Mouse (Mus musculus): ENCODE results near the gene Pus1. TPM values are rescaled to one million over a fixed set of nuclear protein-coding genes. Genes with fewer than 3 reads are reported as not detected.

Pus1 gene
- total RNA-seq, 1 experiment = 68.2 TPM

DNA sequence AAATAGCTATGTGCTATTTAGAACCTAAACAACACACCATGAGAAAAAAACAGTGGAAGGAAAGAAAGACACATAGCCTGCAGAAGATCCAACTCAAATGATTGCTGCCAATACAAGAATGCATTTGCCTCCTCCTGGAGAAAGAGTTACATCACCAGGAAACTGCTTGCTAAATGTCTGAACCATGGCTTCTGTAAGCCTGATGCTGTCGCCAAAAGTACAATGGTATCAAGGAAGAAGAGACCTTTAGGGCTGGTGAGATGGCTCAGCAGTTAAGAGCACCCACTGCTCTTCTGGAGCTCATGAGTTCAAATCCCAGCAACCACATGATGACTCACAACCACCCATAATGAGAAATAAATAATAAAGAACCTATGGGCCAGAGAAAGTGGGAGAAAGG, 35.4 kb downstream of the Pus1 start:
- TF ChIP-seq ZNF384 (IDR thresholded peaks at IDR 0.05; ENCODE audit: low read depth, low read length) (no peak), MAFK (IDR thresholded peaks at IDR 0.05; ENCODE audit: insufficient read depth, low read depth, low read length) (no peak), ZC3H11A (IDR thresholded peaks at IDR 0.05; ENCODE audit: borderline replicate concordance, low read depth, low read length) (no peak), HCFC1 (IDR thresholded peaks at IDR 0.05; ENCODE audit: borderline replicate concordance, insufficient read depth, low read length) (no peak), CHD2 (IDR thresholded peaks at IDR 0.05; ENCODE audit: low read depth, low read length) (no peak)
- no peak overlapping the region for H3K27ac ChIP-seq (ENCODE audit: insufficient read depth, low read depth, low read length, poor library complexity, severe bottlenecking)
- no peaks in the 10 kb centered on the region; the same call in 1 of the 2 replicates for H3K36me3 ChIP-seq (ENCODE audit: control insufficient read depth, insufficient read depth, low read length, poor library complexity, severe bottlenecking)
- H3K4me1 ChIP-seq (ENCODE audit: control insufficient read depth in 2 of 2, insufficient read depth in 2 of 2, low read length in 2 of 2, poor library complexity in 1 of 2) = no peaks in the 10 kb centered on the region; a peak in 1 of 4 replicates
- no peak overlapping the region for H3K4me3 ChIP-seq (ENCODE audit: insufficient read depth in 1 of 2, low read depth in 1 of 2, low read length in 2 of 2, poor library complexity in 1 of 2, severe bottlenecking in 1 of 2)
- in situ Hi-C loops (cut with MboI; ENCODE audit: low sequenced_read_pairs in 2 of 2, unreplicated experiment in 2 of 2) = no loop called here
- DNase-seq (ENCODE audit: low read depth, low spot score) = no peak
- H3K9me3 ChIP-seq (ENCODE audit: control insufficient read depth, insufficient read depth, low read depth, low read length) = no peaks in the 10 kb centered on the region
- no peak overlapping the region for H3K9ac ChIP-seq (ENCODE audit: insufficient read depth, low read depth, low read length, poor library complexity, severe bottlenecking)

DNA sequence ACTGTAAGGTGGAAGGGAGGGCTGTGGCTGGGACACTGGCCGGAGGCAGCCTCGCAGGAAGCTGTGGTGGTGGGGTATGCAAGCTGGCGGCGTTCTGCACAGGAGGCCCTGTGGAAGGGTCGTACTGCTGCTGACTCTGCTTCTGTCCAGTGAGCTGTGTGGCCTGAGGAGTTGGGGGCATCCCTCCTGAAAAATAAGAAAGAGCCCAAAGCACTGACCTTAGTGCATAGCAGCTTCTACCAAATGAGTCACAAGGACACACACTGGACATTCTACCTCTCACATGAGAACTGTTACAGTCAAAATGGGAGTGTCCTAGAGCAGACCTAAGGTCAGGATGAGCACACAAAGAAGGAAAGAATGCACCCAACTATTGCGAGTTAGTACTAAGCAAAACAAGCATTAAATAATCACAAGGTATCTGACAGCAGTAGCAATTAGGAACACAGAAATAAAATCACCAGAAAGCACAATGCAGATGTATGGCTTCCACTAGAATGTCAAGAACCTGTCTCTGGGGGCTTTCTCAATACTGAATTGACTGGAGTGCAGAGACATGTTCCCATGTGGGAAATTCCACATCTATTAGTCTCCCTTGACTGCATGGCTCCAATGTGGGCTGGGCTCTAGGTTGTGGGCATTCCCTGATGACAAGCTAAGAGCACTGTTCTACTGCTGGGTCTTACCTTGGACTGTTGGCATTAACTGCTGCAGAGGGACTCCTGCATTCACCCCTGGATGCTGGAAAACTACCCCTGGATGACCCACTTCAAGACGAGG, 40.8 kb downstream of the Pus1 start:
- TF ChIP-seq HCFC1 (IDR thresholded peaks at IDR 0.05; ENCODE audit: borderline replicate concordance, insufficient read depth, low read length) (no peak), ZNF384 (IDR thresholded peaks at IDR 0.05; ENCODE audit: low read depth, low read length) (no peak), CHD2 (IDR thresholded peaks at IDR 0.05; ENCODE audit: low read depth, low read length) (no peak), MAFK (IDR thresholded peaks at IDR 0.05; ENCODE audit: insufficient read depth, low read depth, low read length) (no peak), ZC3H11A (IDR thresholded peaks at IDR 0.05; ENCODE audit: borderline replicate concordance, low read depth, low read length) (no peak)
- in situ Hi-C loops (cut with MboI; ENCODE audit: low sequenced_read_pairs in 2 of 2, unreplicated experiment in 2 of 2) = no loop called here
- Histone ChIP-seq H3K9me3 (ENCODE audit: control insufficient read depth, insufficient read depth, low read depth, low read length) (no peaks in the 10 kb centered on the region), H3K4me1 (ENCODE audit: control insufficient read depth in 2 of 2, insufficient read depth in 2 of 2, low read length in 2 of 2, poor library complexity in 1 of 2) (no peaks in the 10 kb centered on the region), H3K4me3 (ENCODE audit: insufficient read depth in 1 of 2, low read depth in 1 of 2, low read length in 2 of 2, poor library complexity in 1 of 2, severe bottlenecking in 1 of 2) (no peak overlapping the region), H3K9ac (ENCODE audit: insufficient read depth, low read depth, low read length, poor library complexity, severe bottlenecking) (no peak overlapping the region), H3K27ac (ENCODE audit: insufficient read depth, low read depth, low read length, poor library complexity, severe bottlenecking) (no peak overlapping the region), H3K36me3 (ENCODE audit: control insufficient read depth, insufficient read depth, low read length, poor library complexity, severe bottlenecking) (peaks cover 13% of the 10 kb centered on the region)
- no peak for DNase-seq (ENCODE audit: low read depth, low spot score)

DNA sequence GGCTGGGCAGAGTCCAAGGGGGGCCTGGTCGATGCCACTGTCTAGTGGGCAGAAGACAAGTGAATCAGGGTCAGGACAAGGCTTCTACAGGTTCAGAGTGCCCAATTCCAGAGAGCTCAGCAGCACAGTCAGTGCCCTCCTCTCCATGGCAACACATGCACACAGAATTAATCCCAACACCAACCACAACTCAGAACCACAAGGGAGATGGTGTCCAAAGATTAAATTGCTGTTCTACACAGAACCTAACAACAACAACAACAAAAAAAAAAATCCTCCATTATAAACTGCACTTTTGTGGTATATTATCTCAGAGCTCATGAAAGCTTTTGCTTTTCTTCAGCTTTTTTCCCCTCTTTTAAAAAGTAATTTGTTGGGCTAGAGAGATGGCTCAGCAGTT, 44.9 kb downstream of the Pus1 start:
- no peak overlapping the region for H3K9ac ChIP-seq (ENCODE audit: insufficient read depth, low read depth, low read length, poor library complexity, severe bottlenecking)
- H3K4me3 ChIP-seq (ENCODE audit: insufficient read depth in 1 of 2, low read depth in 1 of 2, low read length in 2 of 2, poor library complexity in 1 of 2, severe bottlenecking in 1 of 2) = no peak overlapping the region
- DNase-seq (ENCODE audit: low read depth, low spot score) = no peak
- in situ Hi-C loops (cut with MboI; ENCODE audit: low sequenced_read_pairs in 2 of 2, unreplicated experiment in 2 of 2) = no loop called here
- H3K4me1 ChIP-seq (ENCODE audit: control insufficient read depth in 2 of 2, insufficient read depth in 2 of 2, low read length in 2 of 2, poor library complexity in 1 of 2) = no peaks in the 10 kb centered on the region
- no peaks in the 10 kb centered on the region for H3K9me3 ChIP-seq (ENCODE audit: control insufficient read depth, insufficient read depth, low read depth, low read length)
- H3K27ac ChIP-seq (ENCODE audit: insufficient read depth, low read depth, low read length, poor library complexity, severe bottlenecking) = no peak overlapping the region
- peaks cover 22% of the 10 kb centered on the region for H3K36me3 ChIP-seq (ENCODE audit: control insufficient read depth, insufficient read depth, low read length, poor library complexity, severe bottlenecking)
- TF ChIP-seq ZC3H11A (IDR thresholded peaks at IDR 0.05; ENCODE audit: borderline replicate concordance, low read depth, low read length) = no peak
- TF ChIP-seq MAFK (IDR thresholded peaks at IDR 0.05; ENCODE audit: insufficient read depth, low read depth, low read length) = no peak

DNA sequence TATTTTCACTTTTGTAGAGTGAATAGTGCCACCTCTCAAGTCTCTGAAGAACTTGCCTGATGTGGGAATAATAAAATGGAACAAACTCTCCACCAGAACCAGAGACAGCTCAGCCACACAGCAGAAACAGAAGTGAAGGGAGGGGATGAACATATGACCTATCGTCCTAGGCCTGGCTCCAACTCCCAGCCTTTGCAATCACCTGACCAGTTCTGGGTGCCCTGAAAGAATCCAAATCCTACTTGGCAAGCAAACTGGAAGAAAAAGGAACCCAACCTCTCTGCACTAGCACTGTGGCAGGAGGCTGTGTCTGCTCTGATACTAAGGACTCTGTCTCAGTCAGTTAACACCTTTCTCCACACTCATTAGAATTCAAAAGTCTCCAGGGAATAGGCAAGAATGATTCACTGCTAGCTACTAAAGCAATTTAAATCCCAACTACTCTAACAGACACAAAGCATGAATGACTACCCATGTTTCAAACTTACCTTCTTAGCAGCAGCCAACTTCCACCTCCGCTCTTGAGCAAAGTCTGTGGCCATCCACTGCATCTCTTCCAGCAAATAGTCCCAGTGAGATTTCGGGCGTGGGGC, 47.1 kb downstream of the Pus1 start:
- Histone ChIP-seq H3K9ac (ENCODE audit: insufficient read depth, low read depth, low read length, poor library complexity, severe bottlenecking) (no peak overlapping the region), H3K4me1 (ENCODE audit: control insufficient read depth in 2 of 2, insufficient read depth in 2 of 2, low read length in 2 of 2, poor library complexity in 1 of 2) (no peaks in the 10 kb centered on the region), H3K27ac (ENCODE audit: insufficient read depth, low read depth, low read length, poor library complexity, severe bottlenecking) (no peak overlapping the region), H3K36me3 (ENCODE audit: control insufficient read depth, insufficient read depth, low read length, poor library complexity, severe bottlenecking) (peaks cover 21% of the 10 kb centered on the region), H3K4me3 (ENCODE audit: insufficient read depth in 1 of 2, low read depth in 1 of 2, low read length in 2 of 2, poor library complexity in 1 of 2, severe bottlenecking in 1 of 2) (no peak overlapping the region), H3K9me3 (ENCODE audit: control insufficient read depth, insufficient read depth, low read depth, low read length) (no peaks in the 10 kb centered on the region)
- DNase-seq (ENCODE audit: low read depth, low spot score) = no peak
- in situ Hi-C loops (cut with MboI; ENCODE audit: low sequenced_read_pairs in 2 of 2, unreplicated experiment in 2 of 2) = no loop called here
- TF ChIP-seq MAFK (IDR thresholded peaks at IDR 0.05; ENCODE audit: insufficient read depth, low read depth, low read length) = no peak
- TF ChIP-seq CHD2 (IDR thresholded peaks at IDR 0.05; ENCODE audit: low read depth, low read length) = no peak
- TF ChIP-seq ZC3H11A (IDR thresholded peaks at IDR 0.05; ENCODE audit: borderline replicate concordance, low read depth, low read length) = no peak
